Mouse (Mus musculus) stomach, embryonic 16.5 days (tissue): ENCODE measurements around the gene Trim60. TPM values are rescaled to one million over a fixed set of nuclear protein-coding genes. Genes with fewer than 3 reads are reported as not detected.

Experiments used
- ATAC-seq: fragments of 200-750 bp; cut with Nextera tagmentation; 2 replicates; pipeline ENCODE4 v1.8.0; 2017; ENCODE audit warnings: moderate number of reproducible peaks, moderate TSS enrichment; ENCODE audit not compliant: insufficient read depth, low FRiP score
- H3K27ac ChIP-seq: fragments of 300-500 bp; sonication (generic); 2 replicates; pipeline ENCODE4 v1.5.1; 2014; ENCODE audit warnings: low read length
- H3K27me3 ChIP-seq: fragments of 300-500 bp; sonication (generic); 2 replicates; pipeline ENCODE4 v1.6.1; 2014; ENCODE audit warnings: low read length, control low read depth, mixed read lengths; ENCODE audit not compliant: control insufficient read depth, insufficient read depth
- H3K36me3 ChIP-seq: fragments of 300-500 bp; sonication (generic); 2 replicates; pipeline ENCODE4 v1.6.1; 2014; ENCODE audit warnings: low read length; ENCODE audit not compliant: control insufficient read depth, insufficient read depth
- H3K4me1 ChIP-seq: fragments of 300-500 bp; sonication (generic); 2 replicates; pipeline ENCODE4 v1.6.1; 2014; ENCODE audit warnings: low read length, control low read depth, mixed read lengths; ENCODE audit not compliant: control insufficient read depth, insufficient read depth
- H3K4me2 ChIP-seq: fragments of 300-500 bp; sonication (generic); 2 replicates; pipeline ENCODE4 v1.6.1; 2014; ENCODE audit warnings: low read depth, low read length, mixed read lengths
- H3K4me3 ChIP-seq: fragments of 300-500 bp; sonication (generic); replicated peaks from 2 replicates; pipeline ENCODE4 v1.5.1; 2014; ENCODE audit warnings: mild to moderate bottlenecking, low read length
- H3K9ac ChIP-seq: fragments of 300-500 bp; sonication (generic); 2 replicates; pipeline ENCODE4 v1.6.1; 2014; ENCODE audit warnings: low read length
- H3K9me3 ChIP-seq: fragments of 300-500 bp; sonication (generic); replicated peaks from 2 replicates; pipeline ENCODE4 v1.6.1; 2016; ENCODE audit warnings: low read length, control low read depth; ENCODE audit not compliant: control insufficient read depth
- WGBS: fragments of 180-500 bp; shearing (Covaris S2); extraction: QIAGEN DNeasy Blood & Tissue Kit; methylation state at CpG from one replicate; pipeline ENCODE4 v1.1.7; 2014; 5-methylcytosine and 5-hydroxymethylcytosine counted together
- polyA plus RNA-seq: library from polyadenylated mRNA; unstranded; fragments of >200 nt; fragmentation: Nextera tagmentation; extraction: Ambion mirVana; gene quantifications from 2 replicates; pipeline ENCODE4 v1.2.1, GENCODE M21; 2015

Gene Trim60
- polyA plus RNA-seq, 1 experiment from 2014 or later: not detected

GRCm38 (mm10) chr8:65047801-65048200, 29.4 kb upstream of the Trim60 start:
- ATAC-seq: no peak
- Histone ChIP-seq H3K27me3 (no peaks in the 10 kb centered on the region), H3K9ac (no peak overlapping the region), H3K27ac (no peak overlapping the region), H3K4me1 (no peaks in the 10 kb centered on the region), H3K9me3 (no peaks in the 10 kb centered on the region), H3K36me3 (no peaks in the 10 kb centered on the region), H3K4me3 (no peak overlapping the region), H3K4me2 (no peak overlapping the region)
- WGBS: 88% methylated on average over 4 of the region's 4 CpGs

DNA sequence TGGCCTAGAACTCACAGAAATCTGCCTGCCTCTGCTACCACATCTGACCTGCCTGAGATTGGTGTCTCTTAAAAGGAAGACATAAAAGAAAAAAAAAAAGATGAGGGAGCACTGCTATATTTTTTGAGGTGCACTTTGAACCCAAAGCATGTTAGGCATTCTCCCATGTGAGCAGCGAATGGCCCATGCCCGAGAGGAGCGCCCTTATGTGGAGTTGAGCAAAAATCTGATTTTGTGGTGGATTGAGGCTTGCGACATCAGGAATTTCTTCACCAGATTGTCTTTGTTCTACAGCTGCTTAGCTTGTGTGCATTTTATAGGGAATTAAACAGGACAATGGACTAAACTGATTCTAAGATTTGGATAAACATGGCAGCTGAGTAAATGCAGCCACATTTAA, 28.8 kb upstream of the Trim60 start:
- H3K27me3 ChIP-seq: no peaks in the 10 kb centered on the region
- H3K27ac ChIP-seq: no peak overlapping the region
- 87% methylated on average over 4 of the region's 4 CpGs for WGBS
- no peaks in the 10 kb centered on the region for H3K4me1 ChIP-seq
- no peaks in the 10 kb centered on the region for H3K9me3 ChIP-seq
- no peak for ATAC-seq
- no peak overlapping the region for H3K4me3 ChIP-seq
- H3K4me2 ChIP-seq: no peak overlapping the region
- no peaks in the 10 kb centered on the region for H3K36me3 ChIP-seq
- H3K9ac ChIP-seq: no peak overlapping the region

DNA sequence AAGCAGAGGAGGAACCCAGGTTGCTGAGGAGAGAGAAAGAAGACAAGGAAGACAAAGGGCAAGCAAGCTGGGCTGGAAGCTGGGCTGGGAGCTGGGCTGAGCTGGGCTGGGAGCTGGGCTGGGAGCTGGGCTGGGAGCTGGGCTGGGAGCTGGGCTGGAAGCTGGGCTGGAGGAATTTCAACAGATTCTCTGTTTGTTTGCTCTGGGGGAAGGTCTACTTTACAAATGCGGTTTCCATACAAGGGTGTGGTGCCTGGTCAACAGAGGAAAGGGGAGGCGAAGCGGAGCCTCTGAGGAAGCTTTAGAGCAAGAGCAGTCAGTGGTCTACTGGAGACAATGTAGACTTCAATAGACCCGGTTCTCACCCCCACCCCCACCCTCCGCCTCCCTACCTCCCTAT, 28.2 kb upstream of the Trim60 start:
- no peaks in the 10 kb centered on the region for H3K9me3 ChIP-seq
- H3K27ac ChIP-seq: peak overlapping the region; percentile 46; the same call in 1 of the 2 replicates
- H3K4me3 ChIP-seq: no peak overlapping the region; the same call in 1 of the 2 replicates
- peak overlapping the region; percentile 31; the same call in 1 of the 2 replicates for H3K9ac ChIP-seq
- H3K27me3 ChIP-seq: no peaks in the 10 kb centered on the region
- H3K4me1 ChIP-seq: no peaks in the 10 kb centered on the region
- 41% methylated on average over 5 of the region's 5 CpGs for WGBS
- H3K4me2 ChIP-seq: peak overlapping the region; percentile 32
- ATAC-seq: peak; percentile 79
- H3K36me3 ChIP-seq: no peaks in the 10 kb centered on the region

DNA sequence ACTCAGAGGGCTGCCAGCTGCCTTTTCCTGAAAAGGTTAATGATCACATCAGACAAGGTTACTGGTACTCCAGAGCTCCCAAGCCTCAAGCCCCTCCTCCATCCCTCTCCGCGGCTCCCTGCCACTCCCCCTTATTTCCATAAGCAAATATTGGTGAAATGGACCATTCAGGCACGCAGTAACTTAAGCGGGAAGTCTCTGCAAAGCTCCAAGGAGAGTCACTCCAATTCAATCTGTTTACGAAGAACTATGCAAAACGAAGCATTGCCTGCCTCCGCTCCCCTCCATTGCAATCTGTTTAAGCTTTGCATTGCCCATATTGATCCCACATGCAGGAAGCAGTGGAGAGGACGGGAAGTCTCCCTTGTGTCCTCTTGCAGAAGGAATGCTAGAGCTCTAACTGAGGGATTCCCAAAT, 18.7 kb upstream of the Trim60 start, which contains the start of gene Apela:
Apela (minus strand) TSS at position 220 of the 417 bp plus-strand sequence.
- peak within 1 kb of the TSS; percentile 55 for H3K4me2 ChIP-seq
- no peaks in the 10 kb centered on the region for H3K9me3 ChIP-seq
- peaks cover 9% of the 10 kb centered on the region for H3K4me1 ChIP-seq
- H3K27ac ChIP-seq: peak within 1 kb of the TSS; percentile 28; the same call in 1 of the 2 replicates
- 1% methylated on average over 8 of the region's 8 CpGs for WGBS
- peak; percentile 89 for ATAC-seq
- no peak within 1 kb of the TSS for H3K9ac ChIP-seq
- no peaks in the 10 kb centered on the region for H3K27me3 ChIP-seq
- H3K36me3 ChIP-seq: no peaks in the 10 kb centered on the region
- H3K4me3 ChIP-seq: peak within 1 kb of the TSS; percentile 28

GRCm38 (mm10) chr8:65034136-65034535, 15.8 kb upstream of the Trim60 start:
- Histone ChIP-seq H3K9ac (no peak overlapping the region), H3K27ac (no peak overlapping the region), H3K4me2 (no peak overlapping the region), H3K27me3 (no peaks in the 10 kb centered on the region), H3K9me3 (no peaks in the 10 kb centered on the region), H3K4me3 (no peak overlapping the region), H3K4me1 (peaks cover 9% of the 10 kb centered on the region), H3K36me3 (no peaks in the 10 kb centered on the region)
- ATAC-seq: no peak
- 37% methylated on average over 2 of the region's 2 CpGs for WGBS

- Histone ChIP-seq H3K4me1 (peaks cover 9% of the 10 kb centered on the region), H3K4me3 (no peak overlapping the region), H3K4me2 (no peak overlapping the region), H3K9me3 (no peaks in the 10 kb centered on the region), H3K36me3 (no peaks in the 10 kb centered on the region), H3K9ac (no peak overlapping the region), H3K27ac (no peak overlapping the region), H3K27me3 (no peaks in the 10 kb centered on the region)
- no peak for ATAC-seq
- WGBS: 64% methylated on average over 13 of the region's 13 CpGs
These were observed 14.7 kb upstream of the Trim60 start for GRCm38 (mm10) chr8:65033056-65033455.

GRCm38 (mm10) chr8:65032107-65032506, 13.7 kb upstream of the Trim60 start:
- 82% methylated on average over 1 of the region's 1 CpGs for WGBS
- Histone ChIP-seq H3K36me3 (no peaks in the 10 kb centered on the region), H3K4me1 (peaks cover 9% of the 10 kb centered on the region), H3K27me3 (no peaks in the 10 kb centered on the region), H3K4me3 (no peak overlapping the region), H3K27ac (no peak overlapping the region), H3K4me2 (no peak overlapping the region), H3K9me3 (no peaks in the 10 kb centered on the region), H3K9ac (no peak overlapping the region)
- ATAC-seq: no peak

DNA sequence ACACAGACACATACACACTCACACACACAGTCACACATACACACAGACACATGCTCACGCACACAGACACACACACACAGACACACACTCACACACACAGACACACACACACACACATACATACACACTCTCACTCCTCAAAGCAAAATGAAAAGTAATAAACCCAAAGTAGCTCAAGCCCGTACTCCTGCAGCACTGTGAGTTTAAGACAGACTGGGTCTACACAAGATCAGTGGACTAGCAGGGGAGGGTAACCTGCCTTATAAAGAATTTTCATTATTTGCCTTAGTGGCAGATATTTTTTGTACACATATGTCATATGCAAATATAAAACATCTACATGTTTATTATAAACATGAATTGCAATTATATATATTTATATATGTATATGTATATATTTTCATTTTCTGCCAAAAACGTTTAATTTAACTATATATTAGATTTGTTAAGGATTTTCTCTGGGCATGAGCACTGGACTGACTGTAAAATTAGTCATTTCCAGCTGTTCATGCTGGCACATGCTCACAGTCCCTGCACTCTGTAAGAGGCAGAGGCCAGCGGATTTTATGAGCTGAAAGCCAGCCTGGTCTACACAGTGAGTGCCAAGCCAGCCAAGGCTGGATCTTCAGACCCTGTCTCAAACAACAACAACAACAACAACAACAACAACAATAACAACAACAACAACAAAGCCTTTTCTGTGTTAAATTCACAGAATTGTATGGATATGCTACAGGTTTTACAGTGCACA, 12.5 kb upstream of the Trim60 start:
- H3K36me3 ChIP-seq: no peaks in the 10 kb centered on the region
- no peak overlapping the region for H3K4me3 ChIP-seq
- no peak overlapping the region for H3K27ac ChIP-seq
- WGBS: 71% methylated on average over 4 of the region's 4 CpGs
- H3K4me2 ChIP-seq: no peak overlapping the region
- ATAC-seq: no peak
- no peak overlapping the region for H3K9ac ChIP-seq
- no peaks in the 10 kb centered on the region for H3K9me3 ChIP-seq
- no peaks in the 10 kb centered on the region for H3K27me3 ChIP-seq
- H3K4me1 ChIP-seq: peaks cover 9% of the 10 kb centered on the region

DNA sequence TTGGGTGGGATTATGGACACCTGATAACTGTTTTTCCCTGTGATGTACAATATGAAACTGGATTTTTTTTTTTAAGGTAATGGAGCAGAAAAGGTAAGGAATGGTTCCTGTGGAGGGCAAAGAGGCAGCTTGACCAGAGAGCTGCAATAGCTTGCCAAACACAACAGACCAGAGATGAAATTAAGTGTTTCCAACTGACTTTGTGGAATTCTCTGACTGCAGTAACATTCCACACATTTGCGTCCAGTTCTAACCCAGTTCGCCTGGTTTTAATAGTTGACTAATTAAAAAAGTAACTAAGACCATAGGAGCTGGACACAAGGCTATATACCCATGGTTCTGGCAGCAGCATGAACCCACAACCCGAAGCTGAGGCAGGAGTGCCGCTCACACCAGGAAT, 11.4 kb upstream of the Trim60 start:
- no peak overlapping the region for H3K27ac ChIP-seq
- 86% methylated on average over 4 of the region's 4 CpGs for WGBS
- H3K4me3 ChIP-seq: no peak overlapping the region
- H3K27me3 ChIP-seq: no peaks in the 10 kb centered on the region
- no peak for ATAC-seq
- no peaks in the 10 kb centered on the region for H3K36me3 ChIP-seq
- H3K4me2 ChIP-seq: no peak overlapping the region
- H3K9ac ChIP-seq: no peak overlapping the region
- peaks cover 6% of the 10 kb centered on the region for H3K4me1 ChIP-seq
- no peaks in the 10 kb centered on the region for H3K9me3 ChIP-seq
